Mouse (Mus musculus) cerebellum, postnatal 14 days (tissue): ENCODE data around the gene Gpr173.
"Not testable (repeated sequence)": the region's sequence is repeated elsewhere in the genome, so short reads cannot be mapped to it uniquely, and the experiment has no call there.

ENCODE experiments used
- DNase-seq, 2 experiments: peaks; one replicate each; pipeline ENCODE4 v3.0.0; 2021; ENCODE audit warnings: mixed read lengths in 2 of 2

The Gpr173 gene

DNA sequence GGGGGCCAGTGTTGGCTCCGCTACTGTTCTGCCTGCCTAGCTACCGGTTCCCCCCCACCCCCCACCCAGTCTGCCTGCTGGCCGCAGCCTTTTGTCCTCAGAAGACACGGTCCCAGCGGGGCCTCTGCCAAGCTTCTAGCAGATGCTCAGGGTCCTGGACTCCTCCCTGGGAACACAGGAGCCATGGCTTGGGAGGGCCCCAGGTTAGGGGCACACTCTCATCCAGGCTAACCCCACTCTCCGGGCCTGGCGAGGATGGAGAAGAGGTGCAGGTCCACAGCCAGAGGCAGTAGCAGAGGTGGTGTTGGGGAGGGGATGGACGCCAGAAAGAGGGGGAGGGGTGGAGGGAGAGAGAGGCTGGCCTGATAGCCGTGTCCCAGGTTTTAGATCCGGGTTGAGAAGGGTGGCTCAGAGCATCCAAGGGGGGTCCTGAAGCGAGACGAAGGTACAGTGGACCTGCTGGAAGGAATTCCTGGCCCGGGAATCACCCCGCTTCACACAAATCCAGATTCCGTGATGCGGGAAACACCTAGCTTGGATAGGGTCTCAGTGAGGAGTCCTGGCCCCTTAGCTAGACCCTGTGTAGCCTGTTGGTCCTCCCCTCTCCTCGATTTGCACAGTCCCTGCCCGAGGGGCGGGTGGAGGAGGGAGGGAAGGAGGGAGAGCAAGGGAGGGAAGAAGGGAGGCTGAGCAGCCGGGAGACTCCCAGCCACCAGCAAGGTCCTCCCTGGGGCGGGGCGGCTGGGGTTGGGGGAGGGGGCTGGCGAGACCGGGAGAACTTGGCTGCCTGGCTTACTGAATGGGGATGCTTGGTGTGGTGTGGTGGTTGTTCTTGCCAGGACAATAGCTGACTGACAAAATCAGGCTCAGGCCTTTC is at the start of gene Gpr173:
TSS of gene Gpr173 (minus strand) at position 308 of the 877 bp plus-strand sequence.
- DNase-seq = peak; percentile 79 to 81

DNA sequence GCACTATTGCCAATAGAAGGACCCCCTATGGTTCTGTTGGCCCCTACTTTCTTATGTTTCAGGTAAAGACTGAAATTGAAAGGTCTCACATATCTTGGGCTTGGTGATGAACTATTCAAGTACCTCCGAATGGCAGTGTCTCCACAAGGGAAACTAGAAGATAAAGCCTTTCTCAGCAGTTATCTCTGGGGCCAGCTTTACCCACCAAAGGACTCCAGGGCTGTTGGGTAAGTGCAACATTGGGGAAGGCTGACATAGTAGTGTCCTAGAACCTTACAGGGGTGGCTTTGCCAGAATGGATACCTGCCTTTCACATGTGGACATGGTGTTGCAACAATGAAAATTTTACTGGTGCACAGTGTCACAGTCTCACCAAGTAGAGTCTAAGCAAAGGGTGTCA is 34.7 kb upstream of the Gpr173 start:
- no peak for DNase-seq

- peak; percentile 52 to 60 for DNase-seq
These were observed 31.6 kb upstream of the Gpr173 start for GRCm38 (mm10) chrX:152400096-152400495.

DNA sequence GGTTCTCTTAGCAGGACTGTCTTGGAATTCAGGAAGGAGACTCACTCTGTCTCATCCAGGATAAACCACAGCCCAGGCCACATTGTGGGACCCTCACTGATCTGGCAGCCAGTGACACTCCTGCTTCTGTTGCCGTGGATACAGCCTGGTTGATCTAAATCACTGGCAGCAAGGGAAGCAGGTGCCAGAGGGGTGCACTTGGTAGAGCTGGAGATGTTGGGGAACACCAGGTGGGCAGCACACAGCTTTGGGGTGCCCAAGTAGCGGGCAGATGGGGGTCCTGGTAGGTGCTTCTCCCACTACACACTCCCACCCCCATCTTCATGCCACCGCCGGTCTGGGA is 479 bp downstream of the Gpr173 start:
- DNase-seq = no peak

- peak; percentile 89 to 91 for DNase-seq
These were observed 2.1 kb downstream of the Gpr173 start for GRCm38 (mm10) chrX:152366418-152366817.

DNA sequence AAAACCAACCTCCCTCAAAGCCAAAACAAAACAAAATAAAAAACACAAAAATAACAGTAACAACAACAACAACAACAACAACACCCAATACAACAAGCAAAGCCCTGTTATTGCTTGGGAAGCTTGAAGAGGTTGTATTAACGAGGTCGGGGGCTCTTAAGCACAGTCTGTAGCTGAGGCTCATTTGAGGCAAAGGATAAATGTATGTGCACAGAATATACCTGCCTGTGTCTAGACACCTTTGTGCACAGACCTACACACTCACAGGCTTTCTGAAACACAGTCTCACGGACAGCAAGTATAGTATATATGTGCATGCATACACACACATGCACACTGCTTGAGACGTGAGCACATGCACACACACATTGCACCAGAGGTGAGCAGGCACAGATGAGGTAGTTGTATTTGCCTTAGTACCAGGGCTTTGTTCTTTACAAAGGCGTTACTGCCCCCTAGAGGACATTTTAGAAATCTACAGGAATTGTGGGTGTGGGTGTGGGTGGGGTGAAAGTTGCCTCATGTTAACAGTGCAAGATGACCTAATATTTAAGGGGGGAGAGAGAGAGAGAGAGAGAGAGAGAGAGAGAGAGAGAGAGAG is 15.9 kb downstream of the Gpr173 start:
- DNase-seq = peak; percentile 38 to 43

GRCm38 (mm10) chrX:152347041-152347440 is 21.5 kb downstream of the Gpr173 start:
- peak; percentile 84 to 88 for DNase-seq

DNA sequence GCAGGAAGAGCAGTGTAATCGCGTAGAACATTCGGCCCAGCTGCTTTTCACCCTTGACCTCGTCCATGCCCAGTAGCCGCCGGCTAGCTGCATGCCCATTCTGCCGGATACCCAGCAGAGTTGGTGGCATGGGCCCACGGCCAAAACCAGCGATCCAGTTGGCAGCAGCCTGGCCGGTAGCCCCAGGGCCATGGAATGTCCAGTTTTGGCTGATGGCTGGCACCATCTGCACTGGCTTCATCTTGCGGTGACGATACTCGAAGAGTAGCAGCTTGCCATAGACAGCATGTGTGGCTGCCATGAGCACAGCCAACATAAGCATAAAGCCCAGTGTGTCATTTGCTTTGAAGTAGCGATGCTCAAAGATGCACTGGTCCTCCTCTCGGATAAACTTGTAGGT is 21.9 kb downstream of the Gpr173 start:
- peak; percentile 77 to 80 for DNase-seq

DNA sequence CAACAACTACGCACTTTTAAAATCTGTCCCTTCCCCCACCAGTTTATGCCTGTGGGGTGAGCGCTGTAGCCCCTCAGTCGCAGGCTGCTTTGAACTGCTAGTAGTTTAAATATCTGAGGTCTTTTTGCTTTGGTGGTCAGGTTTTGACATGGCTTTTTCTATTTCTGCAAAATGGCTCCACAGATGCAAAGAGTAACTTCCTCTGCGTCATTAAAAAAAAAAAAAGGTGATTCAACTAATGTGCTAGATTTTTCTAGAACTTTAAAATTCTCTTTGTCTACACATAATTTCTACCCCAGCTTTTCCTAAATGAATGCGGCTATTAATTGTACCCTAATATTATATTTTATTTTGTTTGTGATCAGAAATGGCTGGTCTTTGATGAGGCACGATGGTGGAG is 25.6 kb downstream of the Gpr173 start:
- no peak for DNase-seq

GRCm38 (mm10) chrX:152342358-152342901 is 26.1 kb downstream of the Gpr173 start, which contains the start of gene Tspyl2:
TSS of gene Tspyl2 (minus strand) at chrX:152342425.
- DNase-seq = peak; percentile 95 to 97

DNA sequence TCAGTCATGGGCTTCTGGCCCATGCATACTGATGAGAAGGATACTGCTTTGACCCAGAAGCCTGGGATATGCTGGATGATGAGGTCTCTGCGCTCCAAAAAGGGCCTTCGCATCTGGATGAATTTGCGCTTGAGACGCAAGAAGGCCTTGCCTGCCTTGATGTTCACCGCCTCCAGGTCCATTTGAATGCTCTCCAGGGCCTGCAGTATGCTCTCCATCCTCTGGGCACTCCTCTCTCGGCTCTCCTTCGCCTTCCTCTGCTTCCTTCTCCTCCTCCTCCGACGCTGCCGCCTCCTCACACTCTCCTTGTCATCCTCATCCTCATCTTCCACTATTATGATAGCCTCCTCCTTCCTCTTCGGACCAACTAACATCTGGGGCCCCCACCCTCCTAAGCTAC is 27.0 kb downstream of the Gpr173 start:
- DNase-seq = peak; percentile 25 to 43

- peak; percentile 90 to 91 for DNase-seq
These were observed 31.8 kb downstream of the Gpr173 start for GRCm38 (mm10) chrX:152336546-152337332.

DNA sequence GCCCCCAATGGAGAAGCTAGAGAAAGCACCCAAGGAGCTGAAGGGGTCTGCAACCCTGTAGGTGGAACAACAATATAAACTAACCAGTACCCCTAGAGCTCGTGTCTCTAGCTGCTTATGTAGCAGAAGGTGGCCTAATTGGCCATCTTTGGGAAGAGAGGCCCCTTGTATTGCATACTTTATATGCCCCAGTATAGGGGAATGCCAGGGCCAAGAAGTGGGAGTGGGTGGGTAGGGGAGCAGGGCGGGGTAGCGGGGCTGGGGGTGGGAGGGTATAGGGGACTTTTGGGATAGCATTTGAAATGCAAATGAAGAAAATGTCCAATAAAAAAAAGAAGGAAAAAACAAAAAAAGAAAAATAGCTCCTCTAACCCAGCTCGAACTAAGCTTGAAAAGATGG is 32.4 kb downstream of the Gpr173 start:
- DNase-seq = not testable (repeated sequence)

- not testable (repeated sequence) for DNase-seq
These were observed 39.1 kb downstream of the Gpr173 start for GRCm38 (mm10) chrX:152329400-152329799.

- DNase-seq = no peak
These were observed 40.8 kb downstream of the Gpr173 start for GRCm38 (mm10) chrX:152327689-152328052.

DNA sequence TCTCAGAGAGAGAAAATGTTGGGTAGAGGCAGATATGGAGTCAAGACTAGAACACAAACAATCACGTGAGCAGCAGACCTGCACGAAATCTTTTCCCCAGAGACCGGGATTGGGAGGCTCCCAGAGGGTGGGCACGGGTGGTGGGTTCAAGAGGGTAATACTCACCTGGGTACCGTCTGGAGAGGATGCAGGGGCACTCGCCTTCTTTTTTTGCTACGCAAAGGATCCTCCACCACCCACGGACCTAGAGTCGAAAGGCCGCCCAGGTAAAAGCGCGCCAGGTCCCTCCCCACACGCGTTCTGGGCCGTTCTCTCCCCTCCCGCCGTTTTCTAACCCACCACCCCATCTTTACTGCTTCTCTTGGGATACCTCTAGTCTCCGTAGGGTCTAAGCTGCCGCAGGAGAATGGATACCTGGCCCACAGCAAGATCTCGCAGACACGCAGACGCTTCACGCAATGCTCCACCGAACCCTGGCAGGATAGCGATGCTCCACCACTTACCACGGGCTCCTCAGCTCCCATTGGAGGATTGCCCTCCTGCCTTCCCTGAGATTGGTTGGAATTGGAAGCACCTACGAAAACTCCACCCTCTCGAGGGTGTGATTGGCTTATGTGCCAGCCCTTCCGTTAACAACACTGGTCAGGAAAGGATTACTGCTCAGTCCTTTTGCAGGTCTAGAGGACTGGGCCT is 41.4 kb downstream of the Gpr173 start, which contains the start of gene Kantr:
TSS of gene Kantr (minus strand) at position 500 of the 693 bp plus-strand sequence.
- peak; percentile 84 to 87 for DNase-seq

GRCm38 (mm10) chrX:152323584-152323983 is 44.9 kb downstream of the Gpr173 start:
- DNase-seq = peak in 1 of 2 experiments; percentile 27

DNA sequence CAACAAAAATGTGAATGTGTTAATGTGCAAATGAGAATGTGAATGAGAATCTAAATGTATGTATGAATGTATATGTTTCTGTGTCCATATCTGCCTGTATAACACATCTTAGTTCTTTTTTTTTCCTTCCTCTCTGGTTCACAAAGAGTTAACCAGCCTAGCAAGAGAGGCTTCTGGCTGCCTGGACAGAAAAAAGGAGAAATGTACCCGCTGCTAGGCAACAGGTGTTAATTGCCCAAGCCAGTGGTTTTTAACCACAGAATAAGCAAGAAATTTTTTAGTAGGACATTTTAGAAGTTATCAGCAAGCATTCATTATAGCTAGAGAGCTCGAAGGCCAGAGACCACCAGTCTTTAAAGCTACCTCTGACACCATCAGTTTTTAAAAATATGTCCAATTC is 45.7 kb downstream of the Gpr173 start:
- no peak for DNase-seq

GRCm38 (mm10) chrX:152320535-152320934 is 48.0 kb downstream of the Gpr173 start:
- DNase-seq = no peak

DNA sequence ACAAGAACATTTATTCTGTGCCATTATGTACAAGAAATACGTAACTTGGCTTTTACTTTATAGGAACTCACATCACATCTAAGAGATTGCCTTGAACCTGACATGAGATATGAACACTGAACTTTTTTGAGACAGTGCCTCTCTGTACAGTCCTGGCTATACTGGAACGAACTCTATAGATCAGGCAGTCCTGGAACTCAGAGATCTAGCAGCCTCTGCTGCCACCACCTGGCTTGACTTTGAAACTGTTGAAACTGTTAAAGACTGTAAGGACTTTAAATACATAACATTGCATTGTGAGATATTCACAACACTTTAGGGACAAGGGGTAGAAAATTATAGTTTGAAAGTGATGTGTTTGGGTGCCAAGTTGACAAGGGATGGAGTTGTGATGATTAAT is 60.6 kb downstream of the Gpr173 start:
- DNase-seq = peak; percentile 24 to 48

DNA sequence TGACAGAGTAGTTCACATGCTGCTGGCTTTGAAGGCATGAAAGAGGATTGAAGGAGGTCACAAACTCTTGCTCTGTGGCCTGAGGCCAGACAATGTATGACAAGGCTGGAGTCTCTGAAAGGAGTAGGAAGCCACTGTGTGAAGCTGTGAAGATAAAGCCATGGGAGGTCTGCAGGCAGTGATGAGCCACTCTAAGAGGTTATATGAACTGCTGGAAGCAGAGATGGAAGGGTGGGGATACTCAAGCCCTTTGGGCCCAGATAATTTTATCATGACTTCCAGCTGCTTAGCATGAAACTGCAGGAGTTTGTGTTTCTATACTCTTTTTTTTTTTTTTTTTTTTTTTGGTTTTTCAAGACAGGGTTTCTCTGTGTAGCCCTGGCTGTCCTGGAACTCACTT is 61.1 kb downstream of the Gpr173 start:
- no peak for DNase-seq

DNA sequence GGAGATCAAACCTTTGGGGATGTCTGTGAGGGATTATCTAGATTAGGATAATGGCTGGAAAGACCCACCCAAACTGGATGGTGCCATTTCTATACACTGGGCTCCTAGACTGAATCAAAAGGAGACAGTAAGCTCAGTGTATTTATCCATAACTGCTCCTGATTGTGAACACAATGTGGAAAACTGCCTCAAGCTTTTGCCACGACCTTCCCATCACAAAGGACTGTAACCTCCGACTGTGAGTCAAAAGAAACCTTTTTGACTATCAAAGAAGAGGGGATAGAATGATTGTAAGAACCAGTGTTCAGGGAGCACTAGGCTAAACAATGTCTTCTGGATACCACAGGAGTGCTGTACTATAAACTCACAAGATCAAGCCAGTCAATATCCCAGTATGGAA is 62.3 kb downstream of the Gpr173 start:
- no peak for DNase-seq
